Mouse (Mus musculus): ENCODE results near the gene Hnrnpf. TPM values are rescaled to one million over a fixed set of nuclear protein-coding genes. Genes with fewer than 3 reads are reported as not detected.

The Hnrnpf gene
- total and polyA plus RNA-seq, 2 experiments from 2014 or later, result 225 to 236 TPM

DNA sequence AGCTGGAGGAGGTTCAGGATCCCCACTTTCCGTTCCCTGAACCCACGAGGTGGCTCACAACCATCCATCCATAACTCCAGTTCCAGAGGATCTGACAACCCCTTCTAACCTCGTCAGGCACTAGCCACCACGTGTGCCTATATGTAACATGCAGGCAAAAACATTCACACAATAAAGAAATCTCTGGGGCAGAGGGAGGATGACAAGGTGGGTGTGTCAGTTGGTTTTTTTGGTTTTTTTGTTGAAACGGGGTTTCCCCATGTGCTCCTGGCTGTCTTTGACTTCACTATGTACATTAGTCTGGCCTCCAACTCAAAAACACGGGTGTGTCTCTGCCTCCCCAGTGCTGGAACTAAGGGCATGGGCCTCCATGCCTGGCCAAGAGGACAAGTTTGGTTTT, 9.9 kb upstream of the Hnrnpf start:
- no peak for ATAC-seq
- Histone ChIP-seq H3K27ac (ENCODE audit: low read depth, low read length) (no peak overlapping the region), H3K9ac (no peak overlapping the region), H3K27me3 (ENCODE audit: insufficient read depth, low read length) (no peaks in the 10 kb centered on the region), H3K4me1 (ENCODE audit: insufficient read depth) (no peaks in the 10 kb centered on the region), H3K9me3 (ENCODE audit: low read length) (no peaks in the 10 kb centered on the region), H3K4me2 (ENCODE audit: low read depth) (no peak overlapping the region), H3K4me3 (ENCODE audit: low read depth, low read length) (no peak overlapping the region), H3K36me3 (ENCODE audit: insufficient read depth) (no peaks in the 10 kb centered on the region)
- no peak for TF ChIP-seq CTCF (IDR thresholded peaks at IDR 0.05; ENCODE audit: low read depth)
- 83% methylated on average over 6 of the region's 6 CpGs for WGBS
- DNase-seq, result no peak

DNA sequence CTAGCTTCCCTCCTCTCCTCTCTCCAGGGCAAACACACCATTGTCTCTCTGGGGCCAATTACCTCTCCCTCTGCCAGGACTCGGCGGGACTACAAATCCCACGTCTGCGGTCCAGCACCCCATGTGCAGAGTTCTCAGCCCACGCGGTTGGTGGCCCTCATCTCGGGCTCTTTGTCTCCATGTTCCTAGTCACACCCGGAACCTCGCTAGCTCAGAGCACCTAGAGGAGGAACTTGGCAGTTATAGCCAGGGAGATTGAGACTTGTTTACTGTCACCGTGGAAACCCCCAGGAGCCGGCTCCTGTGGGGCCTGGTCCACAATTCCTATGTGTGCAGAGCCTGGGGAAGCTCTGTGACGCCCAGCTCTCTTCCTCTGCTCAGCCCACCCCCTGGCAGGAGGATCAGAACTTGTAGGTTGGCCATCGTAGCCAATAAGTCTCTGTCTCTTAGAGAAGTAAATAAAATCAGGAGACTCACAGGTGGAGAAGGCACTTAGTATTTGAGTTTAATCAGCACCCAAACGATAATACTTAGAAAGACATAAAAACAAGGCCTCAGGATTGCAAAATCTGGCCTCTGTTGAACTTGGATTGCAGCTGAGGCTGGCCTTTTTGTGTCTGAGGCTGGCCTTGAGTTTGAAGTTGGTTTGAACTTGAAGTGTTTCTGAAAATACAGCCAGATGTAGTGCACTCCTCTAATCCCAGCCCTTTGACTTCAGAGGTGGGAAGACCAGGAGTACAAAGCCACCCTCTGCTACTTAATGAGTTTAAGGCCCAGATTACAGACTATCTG, 8.6 kb upstream of the Hnrnpf start:
- Histone ChIP-seq H3K27me3 (ENCODE audit: insufficient read depth, low read length) (no peaks in the 10 kb centered on the region), H3K27ac (ENCODE audit: low read depth, low read length) (no peak overlapping the region), H3K4me2 (ENCODE audit: low read depth) (no peak overlapping the region), H3K4me1 (ENCODE audit: insufficient read depth) (no peaks in the 10 kb centered on the region), H3K9ac (no peak overlapping the region), H3K4me3 (ENCODE audit: low read depth, low read length) (no peak overlapping the region), H3K9me3 (ENCODE audit: low read length) (no peaks in the 10 kb centered on the region), H3K36me3 (ENCODE audit: insufficient read depth) (no peaks in the 10 kb centered on the region)
- DNase-seq (no peak), ATAC-seq (no peak)
- WGBS, result 59% methylated on average over 14 of the region's 14 CpGs
- TF ChIP-seq CTCF (IDR thresholded peaks at IDR 0.05; ENCODE audit: low read depth), result no peak

DNA sequence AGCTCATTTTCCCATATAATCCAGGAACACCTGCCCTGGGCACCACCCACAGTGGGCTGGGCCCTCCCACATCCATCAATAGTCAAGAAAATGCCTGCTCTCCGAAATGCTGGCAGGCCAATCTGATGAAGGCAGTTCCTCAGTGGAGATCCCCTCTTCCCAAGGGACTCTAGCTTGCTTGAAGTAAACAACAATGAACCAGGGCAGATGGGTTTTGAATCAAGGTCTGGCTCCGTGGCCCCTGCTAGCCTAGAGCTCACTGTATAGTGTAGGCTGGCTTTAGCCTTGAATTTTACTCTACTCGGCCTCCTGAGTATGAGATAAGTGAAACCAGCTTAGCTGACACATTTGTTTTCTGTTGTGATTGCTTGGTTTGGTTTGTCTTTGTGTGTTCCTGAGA, 7.7 kb upstream of the Hnrnpf start:
- Histone ChIP-seq H3K36me3 (ENCODE audit: insufficient read depth) (no peaks in the 10 kb centered on the region), H3K27ac (ENCODE audit: low read depth, low read length) (no peak overlapping the region), H3K27me3 (ENCODE audit: insufficient read depth, low read length) (no peaks in the 10 kb centered on the region), H3K9me3 (ENCODE audit: low read length) (no peaks in the 10 kb centered on the region), H3K4me2 (ENCODE audit: low read depth) (no peak overlapping the region), H3K4me3 (ENCODE audit: low read depth, low read length) (no peak overlapping the region), H3K4me1 (ENCODE audit: insufficient read depth) (no peaks in the 10 kb centered on the region), H3K9ac (no peak overlapping the region)
- ATAC-seq (no peak), DNase-seq (no peak)
- 68% methylated on average over 3 of the region's 3 CpGs for WGBS
- TF ChIP-seq CTCF (IDR thresholded peaks at IDR 0.05; ENCODE audit: low read depth), result no peak

GRCm38 (mm10) chr6:117893435-117893834, 6.7 kb upstream of the Hnrnpf start:
- no peaks in the 10 kb centered on the region for H3K9me3 ChIP-seq (ENCODE audit: low read length)
- H3K4me3 ChIP-seq (ENCODE audit: low read depth, low read length), result no peak overlapping the region
- no peak for ATAC-seq
- no peak overlapping the region for H3K4me2 ChIP-seq (ENCODE audit: low read depth)
- no peak for TF ChIP-seq CTCF (IDR thresholded peaks at IDR 0.05; ENCODE audit: low read depth)
- H3K36me3 ChIP-seq (ENCODE audit: insufficient read depth), result no peaks in the 10 kb centered on the region
- no peaks in the 10 kb centered on the region for H3K27me3 ChIP-seq (ENCODE audit: insufficient read depth, low read length)
- DNase-seq, result no peak
- H3K9ac ChIP-seq, result no peak overlapping the region
- H3K27ac ChIP-seq (ENCODE audit: low read depth, low read length), result no peak overlapping the region
- WGBS, result 83% methylated on average over 2 of the region's 2 CpGs
- H3K4me1 ChIP-seq (ENCODE audit: insufficient read depth), result no peaks in the 10 kb centered on the region

DNA sequence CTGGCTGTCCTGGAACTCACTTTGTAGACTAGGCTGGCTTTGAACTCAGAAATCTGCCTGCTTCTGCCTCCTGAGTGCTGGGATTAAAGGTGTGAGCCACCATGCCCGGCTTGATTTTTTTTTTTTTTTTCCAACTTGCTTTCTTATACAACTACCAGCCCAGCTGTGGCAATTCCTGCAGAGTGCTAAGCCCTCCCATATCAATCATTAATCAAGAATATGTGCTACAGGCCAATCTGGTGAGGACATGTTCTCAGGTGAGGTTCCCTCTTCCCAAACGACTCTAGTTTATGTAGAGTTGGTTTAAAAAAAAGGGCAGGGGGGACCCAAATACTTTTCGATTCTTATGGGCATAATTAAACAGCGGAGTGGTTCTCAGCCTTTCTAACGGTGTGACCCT, 2.3 kb upstream of the Hnrnpf start:
- 80% methylated on average over 5 of the region's 5 CpGs for WGBS

GRCm38 (mm10) chr6:117901510-117902402, 1.6 kb downstream of the Hnrnpf start:
- no peaks in the 10 kb centered on the region for H3K27me3 ChIP-seq (ENCODE audit: insufficient read depth, low read length)
- ATAC-seq (no peak), DNase-seq (no peak)
- 68% methylated on average over 9 of the region's 9 CpGs for WGBS
- H3K4me3 ChIP-seq (ENCODE audit: low read depth, low read length), result no peak overlapping the region
- no peaks in the 10 kb centered on the region for H3K36me3 ChIP-seq (ENCODE audit: insufficient read depth)
- H3K27ac ChIP-seq (ENCODE audit: low read depth, low read length), result no peak overlapping the region
- no peak for TF ChIP-seq CTCF (IDR thresholded peaks at IDR 0.05; ENCODE audit: low read depth)
- H3K4me2 ChIP-seq (ENCODE audit: low read depth), result no peak overlapping the region
- H3K9me3 ChIP-seq (ENCODE audit: low read length), result no peaks in the 10 kb centered on the region
- no peak overlapping the region for H3K9ac ChIP-seq
- no peaks in the 10 kb centered on the region for H3K4me1 ChIP-seq (ENCODE audit: insufficient read depth)

More for the DNA sequence above, 2.3 kb upstream of the Hnrnpf start:
- Histone ChIP-seq H3K27ac (ENCODE audit: low read depth, low read length) (no peak overlapping the region), H3K4me1 (ENCODE audit: insufficient read depth) (no peaks in the 10 kb centered on the region), H3K4me2 (ENCODE audit: low read depth) (no peak overlapping the region), H3K27me3 (ENCODE audit: insufficient read depth, low read length) (no peaks in the 10 kb centered on the region), H3K9ac (no peak overlapping the region), H3K36me3 (ENCODE audit: insufficient read depth) (no peaks in the 10 kb centered on the region), H3K4me3 (ENCODE audit: low read depth, low read length) (no peak overlapping the region), H3K9me3 (ENCODE audit: low read length) (no peaks in the 10 kb centered on the region)
- no peak for TF ChIP-seq CTCF (IDR thresholded peaks at IDR 0.05; ENCODE audit: low read depth)
- no peak for DNase-seq
- no peak for ATAC-seq

DNA sequence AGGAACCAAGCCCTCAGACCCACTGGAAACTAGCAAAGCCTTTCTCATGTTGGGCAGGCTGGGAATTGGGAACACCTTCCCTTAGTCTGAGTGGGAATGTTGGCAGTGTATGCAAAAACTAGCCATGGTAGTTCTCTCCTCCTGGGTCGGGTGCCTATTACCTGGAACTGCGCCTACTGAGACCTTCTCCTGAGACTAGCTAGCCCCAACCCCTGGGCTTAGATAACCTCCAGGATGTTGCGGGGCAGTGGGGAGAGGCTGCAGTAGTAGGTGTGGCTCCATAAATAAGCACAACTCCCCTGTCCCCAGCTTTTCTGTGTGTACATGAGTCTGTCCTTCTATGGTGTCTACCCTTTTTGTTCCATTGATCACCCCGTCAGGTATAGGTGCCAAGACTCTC, 2.4 kb downstream of the Hnrnpf start:
- Histone ChIP-seq H3K36me3 (ENCODE audit: insufficient read depth) (no peaks in the 10 kb centered on the region), H3K27ac (ENCODE audit: low read depth, low read length) (no peak overlapping the region), H3K9ac (no peak overlapping the region), H3K9me3 (ENCODE audit: low read length) (no peaks in the 10 kb centered on the region), H3K4me3 (ENCODE audit: low read depth, low read length) (no peak overlapping the region), H3K27me3 (ENCODE audit: insufficient read depth, low read length) (no peaks in the 10 kb centered on the region), H3K4me1 (ENCODE audit: insufficient read depth) (no peaks in the 10 kb centered on the region), H3K4me2 (ENCODE audit: low read depth) (no peak overlapping the region)
- TF ChIP-seq CTCF (IDR thresholded peaks at IDR 0.05; ENCODE audit: low read depth), result no peak
- WGBS, result 73% methylated on average over 4 of the region's 4 CpGs
- ATAC-seq, result no peak
- no peak for DNase-seq
